Mouse (Mus musculus) small intestine, adult 2 months (tissue): ENCODE data around the gene Klc2. TPM values are rescaled to one million over a fixed set of nuclear protein-coding genes. Genes with fewer than 3 reads are reported as not detected.

Experiments used
- H3K27ac ChIP-seq: fragments of 200-500 bp; 2 replicates; pipeline ENCODE4 v1.5.1; 2012; ENCODE audit warnings: low read depth, low read length, control low read depth, inconsistent platforms; ENCODE audit not compliant: insufficient read depth
- H3K27me3 ChIP-seq: fragments of 200-500 bp; 2 replicates; pipeline ENCODE4 v1.6.1; 2012; ENCODE audit warnings: mild to moderate bottlenecking, moderate library complexity, low read length, inconsistent platforms; ENCODE audit not compliant: control insufficient read depth, insufficient read depth
- H3K36me3 ChIP-seq: fragments of 200-500 bp; 2 replicates; pipeline ENCODE4 v1.6.1; 2012; ENCODE audit warnings: mild to moderate bottlenecking, low read length, control low read depth, inconsistent platforms; ENCODE audit not compliant: control insufficient read depth, insufficient read depth
- H3K4me1 ChIP-seq: fragments of 200-500 bp; 2 replicates; pipeline ENCODE4 v1.6.1; 2012; ENCODE audit warnings: low read length, inconsistent platforms, mixed read lengths; ENCODE audit not compliant: control insufficient read depth, insufficient read depth, insufficient read length
- H3K4me3 ChIP-seq: fragments of 200-500 bp; 2 replicates; pipeline ENCODE4 v1.5.1; 2012; ENCODE audit warnings: low read depth, mild to moderate bottlenecking, control low read depth, inconsistent platforms, low read length, moderate library complexity
- CTCF ChIP-seq: fragments of 200-500 bp; IDR thresholded peaks from 2 replicates; pipeline ENCODE4 v1.5.1; 2012; ENCODE audit warnings: low read depth, mild to moderate bottlenecking, control low read depth, inconsistent platforms, low read length, moderate library complexity, mixed read lengths; ENCODE audit not compliant: insufficient replicate concordance, insufficient read length; ENCODE audit errors: extremely low read depth
- POLR2A ChIP-seq: fragments of 200-500 bp; IDR thresholded peaks from 2 replicates; pipeline ENCODE4 v1.6.1; 2012; ENCODE audit warnings: low read depth, mild to moderate bottlenecking, control low read depth, inconsistent platforms, low read length, moderate library complexity
- WGBS: fragments of 180-500 bp; shearing (Covaris S2); methylation state at CpG from one replicate; pipeline ENCODE4 v1.1.7; 2018; 5-methylcytosine and 5-hydroxymethylcytosine counted together
- polyA plus RNA-seq: library from polyadenylated mRNA; depleted of rRNA; stranded (reverse); fragments of >200 nt; gene quantifications from 2 replicates; pipeline ENCODE4 v1.2.3, GENCODE M21; 2012

The Klc2 gene
- polyA plus RNA-seq, 1 experiment = 19.8 TPM

DNA sequence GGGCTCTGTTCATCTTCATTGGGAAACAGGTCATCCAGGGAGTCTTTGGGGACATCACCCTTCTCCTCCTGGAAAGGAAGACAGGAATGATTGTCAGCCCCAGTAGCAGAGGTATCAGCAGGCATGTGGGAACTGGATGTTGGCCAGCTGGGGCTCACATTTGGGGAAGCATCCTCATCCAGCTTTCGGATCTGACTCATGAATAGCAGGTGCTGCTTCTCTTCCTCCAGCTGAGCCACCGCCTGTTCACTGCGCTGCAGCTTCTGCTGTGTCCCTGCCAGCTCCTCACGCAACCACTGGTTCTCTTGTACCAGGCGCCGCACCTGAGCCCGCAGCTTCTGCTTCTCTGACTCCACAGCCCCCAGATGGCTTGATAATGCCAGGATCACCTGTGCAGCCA, 4.6 kb downstream of the Klc2 start:
- H3K27me3 ChIP-seq = no peaks in the 10 kb centered on the region
- H3K27ac ChIP-seq = no peak overlapping the region
- no peak overlapping the region for H3K4me3 ChIP-seq
- H3K36me3 ChIP-seq = 0 out of 2 replicates have a peak, but pooled peaks cover 2% of the 10 kb centered on the region
- peaks cover 4% of the 10 kb centered on the region for H3K4me1 ChIP-seq
- 90% methylated on average over 7 of the region's 7 CpGs for WGBS
- TF ChIP-seq CTCF (no peak), POLR2A (no peak)

DNA sequence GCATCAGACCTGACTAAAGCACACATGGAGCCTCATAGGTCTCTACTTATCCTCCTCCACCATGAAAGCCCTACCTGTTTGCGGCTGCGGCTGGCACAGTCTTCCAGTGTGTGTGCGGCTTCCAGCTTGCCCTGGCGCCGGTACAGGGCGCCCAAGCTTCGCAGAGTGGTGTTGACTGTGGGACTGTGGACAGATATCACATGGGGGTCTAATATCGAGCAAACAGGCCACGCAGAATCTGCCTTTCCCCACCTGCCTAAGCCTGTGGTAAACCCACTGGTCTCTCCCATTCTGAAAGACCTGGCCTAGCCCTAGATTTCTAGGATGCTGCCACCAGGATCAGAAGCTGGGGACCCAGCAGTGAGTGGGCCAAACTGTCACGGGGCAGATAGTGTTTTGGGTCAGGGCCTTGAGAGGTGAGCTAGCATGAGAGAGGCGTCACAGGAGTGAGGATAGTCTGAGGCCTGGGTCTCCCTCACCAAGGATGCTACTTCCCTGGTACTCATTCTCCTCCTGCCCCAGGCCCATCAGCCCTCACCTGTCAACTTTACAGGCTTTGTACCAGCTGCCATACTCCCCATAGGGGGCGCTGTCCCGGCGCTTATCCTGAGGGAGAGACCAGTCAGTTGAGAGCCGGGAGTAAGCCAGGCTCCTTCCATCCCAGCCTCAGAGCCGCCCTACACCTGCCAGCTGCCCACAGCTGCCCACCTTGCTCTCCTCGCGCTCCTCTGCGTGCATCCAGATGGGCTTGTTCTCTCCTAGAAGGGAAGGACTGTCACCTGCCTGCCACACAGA, 8.5 kb downstream of the Klc2 start:
- no peaks in the 10 kb centered on the region for H3K27me3 ChIP-seq
- no peak overlapping the region for H3K27ac ChIP-seq
- 81% methylated on average over 19 of the region's 19 CpGs for WGBS
- H3K4me1 ChIP-seq = no peaks in the 10 kb centered on the region
- TF ChIP-seq POLR2A (no peak), CTCF (peak; percentile 35; the same call in 1 of the 2 replicates)
- H3K4me3 ChIP-seq = no peak overlapping the region
- peaks cover 4% of the 10 kb centered on the region; the same call in 1 of the 2 replicates for H3K36me3 ChIP-seq

DNA sequence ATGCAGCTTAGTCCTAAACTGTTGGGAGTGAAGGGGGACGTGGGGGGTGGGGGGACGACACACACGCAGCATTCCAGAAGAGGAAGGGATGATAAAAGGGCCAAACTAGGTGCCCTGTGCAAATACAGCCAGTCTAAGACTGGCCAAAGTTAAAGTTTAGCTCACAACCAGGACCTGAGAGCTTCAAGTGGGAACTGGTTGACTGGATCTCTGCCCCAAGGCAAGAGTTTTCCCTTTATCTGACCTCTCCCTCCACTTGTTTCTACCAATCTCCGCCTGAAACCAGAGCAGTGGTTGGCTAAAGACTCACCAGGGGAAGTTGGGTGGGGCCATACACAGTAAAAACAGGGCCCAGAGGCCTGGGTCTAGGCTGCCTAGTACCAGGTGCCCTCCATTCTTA, 9.7 kb downstream of the Klc2 start:
- Histone ChIP-seq H3K36me3 (peaks cover 15% of the 10 kb centered on the region), H3K27me3 (no peaks in the 10 kb centered on the region), H3K4me1 (no peaks in the 10 kb centered on the region), H3K4me3 (no peak overlapping the region), H3K27ac (no peak overlapping the region)
- TF ChIP-seq POLR2A (no peak), CTCF (no peak)
- 65% methylated on average over 4 of the region's 4 CpGs for WGBS

DNA sequence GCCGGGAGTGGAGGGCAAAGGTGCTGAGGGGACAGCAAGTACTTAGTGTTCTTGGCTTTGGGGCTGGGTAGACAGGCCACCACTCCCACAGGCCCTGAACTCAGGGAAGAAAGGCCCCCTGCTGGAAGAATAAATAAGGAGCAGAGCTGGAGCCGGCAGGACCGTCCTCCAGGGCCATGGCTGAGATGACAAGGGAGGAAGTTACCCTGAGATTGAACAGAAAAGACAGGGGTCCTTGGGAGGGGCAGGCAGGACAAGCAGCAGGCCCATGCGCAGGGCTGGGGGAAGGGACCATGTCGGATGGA, 10.1 kb downstream of the Klc2 start:
- 33% methylated on average over 5 of the region's 5 CpGs for WGBS
- no peak overlapping the region for H3K27ac ChIP-seq
- H3K4me1 ChIP-seq = no peaks in the 10 kb centered on the region
- peaks cover 20% of the 10 kb centered on the region for H3K36me3 ChIP-seq
- peak; percentile 23; the same call in 1 of the 2 replicates for TF ChIP-seq CTCF
- no peak for TF ChIP-seq POLR2A
- H3K4me3 ChIP-seq = no peak overlapping the region
- no peaks in the 10 kb centered on the region for H3K27me3 ChIP-seq

DNA sequence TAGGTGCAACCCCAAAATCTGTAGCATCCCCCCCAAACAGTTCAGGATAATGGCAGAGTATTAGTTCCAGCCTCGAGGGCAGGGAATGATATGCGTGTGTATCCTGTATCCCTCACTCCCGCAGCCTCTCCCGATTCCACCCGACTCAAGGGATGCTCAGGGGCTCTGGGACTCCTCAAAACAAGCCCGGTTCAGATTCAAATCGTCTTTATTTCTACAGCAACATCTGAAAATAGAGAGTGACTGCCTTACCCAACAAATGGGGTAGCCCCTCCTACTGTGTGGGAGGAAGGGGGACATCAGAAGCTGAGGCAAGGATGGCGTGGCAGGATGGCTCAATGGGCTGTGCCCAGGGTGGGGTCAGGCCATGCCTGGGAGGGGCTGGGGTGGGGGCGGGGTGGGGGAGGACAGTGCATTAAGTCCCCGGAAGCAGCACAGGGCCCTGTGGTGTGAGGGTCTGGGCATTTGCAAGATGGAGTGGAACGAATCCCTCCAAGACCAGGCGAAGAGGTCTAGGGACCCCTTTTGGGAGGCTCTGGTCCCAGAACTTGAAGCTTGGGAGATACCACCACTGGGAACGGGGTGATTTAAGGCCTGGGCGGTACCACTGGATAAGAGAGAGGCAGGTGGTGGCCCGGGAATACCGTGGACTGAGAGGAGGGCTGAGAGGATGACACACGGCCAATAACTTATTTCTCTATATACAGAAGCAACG, 10.6 kb downstream of the Klc2 start:
- Histone ChIP-seq H3K4me1 (no peaks in the 10 kb centered on the region), H3K27me3 (no peaks in the 10 kb centered on the region), H3K27ac (no peak overlapping the region), H3K36me3 (peaks cover 24% of the 10 kb centered on the region), H3K4me3 (no peak overlapping the region)
- WGBS = 72% methylated on average over 18 of the region's 18 CpGs
- no peak for TF ChIP-seq CTCF
- no peak for TF ChIP-seq POLR2A

DNA sequence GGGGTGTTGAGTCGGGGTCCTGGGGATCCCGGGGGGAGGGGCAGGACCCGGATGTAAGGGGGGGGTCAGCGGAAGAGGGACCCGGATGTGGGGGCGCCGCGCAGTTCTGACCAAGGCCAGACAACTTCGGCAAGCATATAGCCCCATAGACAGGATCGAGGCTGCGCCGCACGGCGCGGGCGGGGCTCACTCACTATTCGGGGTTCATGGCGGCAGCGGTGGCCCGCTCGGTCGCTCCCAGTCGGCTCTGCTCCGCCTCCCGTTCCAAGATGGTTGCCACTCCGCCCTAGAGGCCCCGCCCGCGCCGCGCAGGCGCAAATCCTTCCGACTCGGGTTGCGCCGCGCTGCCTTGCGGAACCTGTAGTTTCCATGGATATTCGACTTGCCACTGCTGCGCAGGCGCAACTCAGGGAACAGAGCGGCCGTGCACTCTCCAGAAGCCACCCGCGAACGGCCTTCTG, 11.6 kb downstream of the Klc2 start, which contains the start of gene Rab1b:
Gene Rab1b (minus strand): TSS at position 342 of the 461 bp plus-strand sequence.
- H3K4me3 ChIP-seq = peak within 1 kb of the TSS; percentile 85
- no peak for TF ChIP-seq CTCF
- TF ChIP-seq POLR2A = peak; percentile 70; the same call in 1 of the 2 replicates
- no peaks in the 10 kb centered on the region for H3K27me3 ChIP-seq
- H3K36me3 ChIP-seq = peaks cover 31% of the 10 kb centered on the region
- H3K4me1 ChIP-seq = no peaks in the 10 kb centered on the region
- peak within 1 kb of the TSS; percentile 88 for H3K27ac ChIP-seq
- WGBS = under 1% methylated on average over 46 of the region's 46 CpGs

DNA sequence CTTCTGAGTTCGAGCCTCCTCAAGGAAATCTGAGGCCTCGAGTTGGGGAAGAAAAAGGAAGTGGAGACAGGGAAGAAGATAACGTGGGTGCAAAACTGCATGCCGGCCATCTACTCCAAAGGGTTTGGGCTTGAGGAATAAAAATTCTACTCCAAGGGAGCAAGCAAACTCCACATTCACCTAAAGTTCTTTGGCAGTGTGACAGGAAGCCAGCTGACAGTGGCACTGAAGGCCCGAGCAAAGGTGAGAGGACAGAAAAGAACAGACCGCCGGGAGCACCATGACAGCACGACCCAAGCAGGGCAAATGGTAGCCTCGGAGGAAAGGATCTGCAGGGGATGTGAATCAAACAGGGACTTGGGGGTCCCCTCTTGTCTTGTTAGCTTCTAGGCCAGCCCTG, 12.3 kb downstream of the Klc2 start:
- H3K4me1 ChIP-seq = no peaks in the 10 kb centered on the region
- 1% methylated on average over 9 of the region's 9 CpGs for WGBS
- TF ChIP-seq POLR2A (no peak), CTCF (no peak)
- H3K36me3 ChIP-seq = peaks cover 35% of the 10 kb centered on the region
- peak overlapping the region; percentile 88 for H3K27ac ChIP-seq
- H3K27me3 ChIP-seq = no peaks in the 10 kb centered on the region
- H3K4me3 ChIP-seq = peak overlapping the region; percentile 85
